Mouse (Mus musculus) MEL (cell line): ENCODE measurements around the gene Negr1.

Experiments
- CHD2 ChIP-seq: IDR thresholded peaks from 2 replicates; pipeline ENCODE4 v1.6.1; 2011; ENCODE audit warnings: low read length, improper control_type of control experiment
- CTCF ChIP-seq, 3 experiments: IDR thresholded peaks in 2 of 3; conservative IDR thresholded peaks in 1 of 3; 2 replicates each; pipeline ENCODE4 v1.5.1; 2011 to 2012; ENCODE audit warnings: low read length in 3 of 3, low read depth in 2 of 3, mild to moderate bottlenecking in 2 of 3, improper control_type of control experiment in 1 of 3, inconsistent platforms in 1 of 3, mixed read lengths in 1 of 3, moderate library complexity in 1 of 3; ENCODE audit not compliant: control insufficient read depth in 1 of 3, insufficient read depth in 1 of 3, poor library complexity in 1 of 3, severe bottlenecking in 1 of 3
- MEF2A ChIP-seq: IDR thresholded peaks from 2 replicates; pipeline ENCODE4 v1.6.1; 2014; ENCODE audit warnings: low read depth, mild to moderate bottlenecking, inconsistent platforms, low read length, improper control_type of control experiment; ENCODE audit not compliant: poor library complexity, insufficient replicate concordance, severe bottlenecking; ENCODE audit errors: extremely low read depth
- POLR2A ChIP-seq, 2 experiments: IDR thresholded peaks; 2 replicates each; pipeline ENCODE4 v1.6.1; 2011 to 2012; ENCODE audit warnings: low read length in 2 of 2, mild to moderate bottlenecking in 2 of 2, control low read depth in 1 of 2, improper control_type of control experiment in 1 of 2, low read depth in 1 of 2, moderate library complexity in 1 of 2; ENCODE audit not compliant: control insufficient read depth in 1 of 2, insufficient read depth in 1 of 2, poor library complexity in 1 of 2
- POLR2AphosphoS5 ChIP-seq: IDR thresholded peaks from 2 replicates; pipeline ENCODE4 v1.6.1; 2012; ENCODE audit warnings: low read depth, borderline replicate concordance, mild to moderate bottlenecking, inconsistent platforms, low read length, moderate library complexity, mixed read lengths
- USF2 ChIP-seq, 2 experiments: IDR thresholded peaks; 2 replicates each; pipeline ENCODE4 v1.6.1; 2011 to 2012; ENCODE audit warnings: improper control_type of control experiment in 2 of 2, low read length in 2 of 2, borderline replicate concordance in 1 of 2, inconsistent platforms in 1 of 2, low read depth in 1 of 2, mild to moderate bottlenecking in 1 of 2; ENCODE audit not compliant: insufficient read depth in 1 of 2

DNA sequence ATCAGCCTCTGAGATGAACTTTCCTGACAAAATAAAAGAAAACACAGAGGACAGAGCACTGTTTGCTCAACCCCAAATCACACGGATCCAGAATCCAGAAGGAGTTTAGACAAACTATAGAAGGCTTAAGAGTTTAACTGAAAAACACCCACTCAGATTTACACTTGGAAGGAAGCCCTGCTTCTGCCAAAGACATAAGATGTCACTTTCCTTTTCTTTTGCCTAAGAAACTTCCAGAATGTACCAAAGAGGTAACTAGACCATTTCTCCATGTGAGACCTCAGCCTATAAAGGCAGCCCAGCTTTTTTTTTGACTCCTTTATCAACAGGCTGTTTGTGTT lies 518.3 kb downstream of the Negr1 start:
- TF ChIP-seq CTCF (IDR thresholded peaks at IDR 0.05 in 2 of 3, conservative IDR thresholded peaks at IDR 0.05 in 1 of 3; ENCODE audit: control insufficient read depth in 1 of 3, insufficient read depth in 1 of 3, low read depth in 2 of 3, low read length in 3 of 3, poor library complexity in 1 of 3, severe bottlenecking in 1 of 3) (no peak), POLR2A (IDR thresholded peaks at IDR 0.05; ENCODE audit: control insufficient read depth in 1 of 2, insufficient read depth in 1 of 2, low read depth in 1 of 2, low read length in 2 of 2, poor library complexity in 1 of 2) (no peak), USF2 (IDR thresholded peaks at IDR 0.05; ENCODE audit: borderline replicate concordance in 1 of 2, insufficient read depth in 1 of 2, low read depth in 1 of 2, low read length in 2 of 2) (no peak), POLR2AphosphoS5 (no peak), CHD2 (no peak), MEF2A (no peak)
